Mouse (Mus musculus) lung, postnatal 0 days (tissue): ENCODE results near the gene Nfix.

Experiments used
- CTCF ChIP-seq: IDR thresholded peaks from 2 replicates; pipeline ENCODE4 v1.5.1; 2016; ENCODE audit warnings: antibody characterized with exemption, mild to moderate bottlenecking
- EP300 ChIP-seq: IDR thresholded peaks from 2 replicates; pipeline ENCODE4 v1.6.1; 2016; ENCODE audit warnings: antibody characterized with exemption, mild to moderate bottlenecking, control low read depth

- no peak for TF ChIP-seq CTCF
- no peak for TF ChIP-seq EP300
These were observed 81.0 kb downstream of the Nfix start for GRCm38 (mm10) chr8:84718959-84719690.
